Mouse (Mus musculus): ENCODE data around the gene Itpkb.

The Itpkb gene

GRCm38 (mm10) chr1:180330145-180330706, at the start of gene Itpkb:
TSS of gene Itpkb (plus strand) at chr1:180330485.
- peak; percentile 86 for DNase-seq (ENCODE audit: low spot score)

GRCm38 (mm10) chr1:180282581-180282980, 47.7 kb upstream of the Itpkb start:
- no peak for DNase-seq (ENCODE audit: low spot score)

- no peak for DNase-seq (ENCODE audit: low spot score)
Observed at GRCm38 (mm10) chr1:180283813-180284768, 46.2 kb upstream of the Itpkb start.

- no peak for DNase-seq (ENCODE audit: low spot score)
Observed at GRCm38 (mm10) chr1:180286081-180286831, 44.0 kb upstream of the Itpkb start.

GRCm38 (mm10) chr1:180288227-180288626, 42.1 kb upstream of the Itpkb start:
- DNase-seq (ENCODE audit: low spot score) = no peak

GRCm38 (mm10) chr1:180288872-180289468, 41.3 kb upstream of the Itpkb start:
- no peak for DNase-seq (ENCODE audit: low spot score)

- no peak for DNase-seq (ENCODE audit: low spot score)
Observed at GRCm38 (mm10) chr1:180289788-180290187, 40.5 kb upstream of the Itpkb start.

- no peak for DNase-seq (ENCODE audit: low spot score)
Observed at GRCm38 (mm10) chr1:180290358-180290757, 39.9 kb upstream of the Itpkb start.

- no peak for DNase-seq (ENCODE audit: low spot score)
Observed at GRCm38 (mm10) chr1:180296088-180296487, 34.2 kb upstream of the Itpkb start.

- DNase-seq (ENCODE audit: low spot score) = no peak
Observed at GRCm38 (mm10) chr1:180299697-180300096, 30.6 kb upstream of the Itpkb start.

GRCm38 (mm10) chr1:180300292-180300691, 30.0 kb upstream of the Itpkb start:
- DNase-seq (ENCODE audit: low spot score) = no peak

GRCm38 (mm10) chr1:180300997-180301396, 29.3 kb upstream of the Itpkb start:
- DNase-seq (ENCODE audit: low spot score) = no peak

GRCm38 (mm10) chr1:180302253-180303120, 27.8 kb upstream of the Itpkb start:
- no peak for DNase-seq (ENCODE audit: low spot score)

GRCm38 (mm10) chr1:180303600-180303999, 26.7 kb upstream of the Itpkb start:
- DNase-seq (ENCODE audit: low spot score) = no peak

- no peak for DNase-seq (ENCODE audit: low spot score)
Observed at GRCm38 (mm10) chr1:180306889-180307288, 23.4 kb upstream of the Itpkb start.

GRCm38 (mm10) chr1:180307661-180308060, 22.6 kb upstream of the Itpkb start:
- no peak for DNase-seq (ENCODE audit: low spot score)

- DNase-seq (ENCODE audit: low spot score) = no peak
Observed at GRCm38 (mm10) chr1:180308897-180309296, 21.4 kb upstream of the Itpkb start.

- no peak for DNase-seq (ENCODE audit: low spot score)
Observed at GRCm38 (mm10) chr1:180312286-180312685, 18.0 kb upstream of the Itpkb start.

- DNase-seq (ENCODE audit: low spot score) = peak; percentile 73
Observed at GRCm38 (mm10) chr1:180312792-180313311, 17.4 kb upstream of the Itpkb start.

GRCm38 (mm10) chr1:180313517-180314440, 16.5 kb upstream of the Itpkb start:
- DNase-seq (ENCODE audit: low spot score) = no peak
